Mouse (Mus musculus) CH12.LX (cell line): ENCODE data around the gene Ranbp9.

Experiments used
- CTCF ChIP-seq, 2 experiments: IDR thresholded peaks in 1 of 2; conservative IDR thresholded peaks in 1 of 2; 2 replicates each; pipeline ENCODE4 v1.5.1; 2011 to 2012; ENCODE audit warnings: low read depth in 2 of 2, low read length in 2 of 2, improper control_type of control experiment in 1 of 2, inconsistent platforms in 1 of 2, mild to moderate bottlenecking in 1 of 2, moderate library complexity in 1 of 2
- E2F4 ChIP-seq: IDR thresholded peaks from 2 replicates; pipeline ENCODE4 v1.6.1; 2011; ENCODE audit warnings: low read depth, low read length, improper control_type of control experiment; ENCODE audit not compliant: insufficient replicate concordance
- HCFC1 ChIP-seq: IDR thresholded peaks from 2 replicates; pipeline ENCODE4 v1.6.1; 2012; ENCODE audit warnings: low read depth, mild to moderate bottlenecking, inconsistent platforms, low read length, improper control_type of control experiment
- MAFK ChIP-seq: IDR thresholded peaks from 2 replicates; pipeline ENCODE4 v1.6.1; 2011; ENCODE audit warnings: low read length, improper control_type of control experiment; ENCODE audit not compliant: insufficient replicate concordance
- POLR2A ChIP-seq: IDR thresholded peaks from 2 replicates; pipeline ENCODE4 v1.6.1; 2011; ENCODE audit warnings: low read depth, mild to moderate bottlenecking, improper control_type of control experiment, low read length
- SIN3A ChIP-seq: IDR thresholded peaks from 2 replicates; pipeline ENCODE4 v1.6.1; 2012; ENCODE audit warnings: low read length, improper control_type of control experiment, inconsistent platforms

DNA sequence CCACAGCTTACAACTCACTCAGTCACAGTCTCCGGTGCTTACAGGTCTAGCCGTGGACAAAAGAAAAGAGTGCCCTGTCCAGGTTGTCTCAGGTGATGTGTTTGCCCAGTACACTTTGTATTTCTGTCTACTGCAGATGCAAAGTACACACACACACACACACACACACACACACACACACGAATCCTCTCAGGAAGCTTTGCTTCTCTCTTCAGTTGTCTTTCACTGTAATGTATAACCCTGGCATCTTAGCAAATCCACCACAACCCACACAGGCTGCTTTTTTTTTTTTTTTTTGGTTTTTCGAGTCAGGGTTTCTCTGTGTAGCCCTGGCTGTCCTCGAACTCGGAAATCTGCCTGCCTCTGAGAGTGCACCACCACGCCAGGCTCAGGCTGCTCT is 26.7 kb downstream of the Ranbp9 start:
- TF ChIP-seq E2F4, result no peak
- TF ChIP-seq POLR2A, result no peak
- no peak for TF ChIP-seq HCFC1
- TF ChIP-seq CTCF (conservative IDR thresholded peaks at IDR 0.05 in 1 of 2, IDR thresholded peaks at IDR 0.05 in 1 of 2; ENCODE audit: low read depth in 2 of 2, low read length in 2 of 2), result no peak
- TF ChIP-seq SIN3A, result no peak
- TF ChIP-seq MAFK, result no peak
